Mouse (Mus musculus): ENCODE measurements around the gene Tpm1.

The Tpm1 gene

GRCm38 (mm10) chr9:67046881-67047605, 2.2 kb downstream of the Tpm1 start:
- no peak for DNase-seq (ENCODE audit: low read depth, low spot score)

- no peak for DNase-seq (ENCODE audit: low read depth, low spot score)
Observed at GRCm38 (mm10) chr9:67045966-67046602, 3.1 kb downstream of the Tpm1 start.

DNA sequence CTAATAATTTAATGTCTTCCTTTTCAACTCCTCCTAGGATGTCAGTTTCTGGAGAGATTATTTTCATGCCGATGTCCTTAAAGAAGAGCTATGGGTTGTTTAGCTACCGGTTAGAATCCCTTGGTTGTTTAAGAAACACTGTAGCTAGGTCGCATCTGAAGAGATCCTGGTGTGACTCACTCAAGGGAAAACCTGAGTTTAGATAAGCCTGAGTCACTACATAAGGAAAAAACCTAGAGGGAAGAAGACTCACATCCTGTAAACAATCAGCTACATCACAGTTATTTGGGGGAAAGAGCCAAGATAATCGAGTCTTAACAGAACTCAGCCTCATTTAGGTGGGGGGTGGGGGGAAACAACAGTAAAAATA, 3.9 kb downstream of the Tpm1 start:
- DNase-seq (ENCODE audit: low read depth, low spot score): no peak

- peak; percentile 70 for DNase-seq (ENCODE audit: low read depth, low spot score)
Observed at GRCm38 (mm10) chr9:67044551-67045305, 4.5 kb downstream of the Tpm1 start.

GRCm38 (mm10) chr9:67043231-67044199, 5.7 kb downstream of the Tpm1 start:
- peak; percentile 99 for DNase-seq (ENCODE audit: low read depth, low spot score)

DNA sequence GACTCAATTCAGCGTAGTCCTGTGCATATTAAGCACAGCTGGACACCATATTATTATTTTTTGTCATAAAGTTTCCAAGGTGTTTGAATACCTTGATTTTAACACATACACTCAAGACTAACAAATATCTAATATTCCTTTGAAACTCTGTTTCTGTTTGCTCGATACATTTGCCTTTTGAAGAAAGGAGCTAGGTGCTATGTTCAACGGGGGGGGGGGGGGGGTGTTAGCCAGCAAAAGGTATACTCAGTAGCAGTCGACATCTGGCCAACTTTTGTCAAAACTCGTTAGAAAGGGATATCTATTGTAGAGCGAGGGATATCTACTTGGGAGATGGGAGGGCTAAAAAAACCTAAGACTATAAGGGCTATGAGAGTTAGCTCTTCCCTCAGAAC, 6.4 kb downstream of the Tpm1 start:
- no peak for DNase-seq (ENCODE audit: low read depth, low spot score)

DNA sequence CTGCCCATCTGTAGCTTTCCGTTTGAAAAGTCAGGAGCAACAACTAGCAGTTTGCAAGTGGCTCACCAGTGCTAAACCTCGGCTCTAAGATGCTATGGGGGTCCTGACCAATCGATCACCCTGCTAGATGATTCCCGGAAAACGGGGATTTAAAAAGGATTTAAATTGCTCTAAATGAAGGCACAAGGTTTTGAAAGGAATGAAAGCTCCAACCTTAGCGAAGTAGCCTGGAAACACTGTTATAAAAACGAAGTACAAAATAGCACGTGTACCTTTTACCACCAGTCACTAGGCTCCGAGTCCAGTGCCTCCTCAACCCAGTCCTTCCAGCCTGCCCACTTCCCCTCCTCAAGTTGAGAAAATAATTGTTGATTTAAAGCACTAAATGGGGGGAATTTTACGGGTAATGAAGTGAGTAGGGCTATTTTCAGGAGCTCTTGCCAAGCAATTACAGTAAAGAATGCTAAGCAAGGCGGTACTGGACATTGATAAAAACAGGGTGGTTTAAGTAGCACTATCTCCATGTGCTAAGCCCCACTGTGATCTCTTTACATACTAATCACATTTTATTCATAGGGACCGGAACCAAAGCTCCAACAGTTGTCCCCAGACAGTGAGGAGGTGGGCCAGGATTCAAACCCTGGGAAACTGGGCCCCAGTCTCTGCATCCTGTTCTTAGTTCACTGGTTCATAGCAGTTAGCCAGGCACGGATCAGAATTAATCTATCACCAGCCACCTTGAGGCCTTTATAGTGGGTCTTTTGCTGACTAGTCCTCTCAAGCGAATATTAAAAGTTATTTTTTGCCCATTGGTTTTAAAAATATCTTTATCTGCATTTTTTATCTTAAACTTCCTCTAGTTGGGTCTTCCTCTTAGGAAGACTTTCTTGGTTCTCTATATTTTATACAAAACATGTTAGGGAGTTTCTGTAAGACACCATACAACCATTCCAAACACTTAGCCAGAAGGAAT, 7.1 kb downstream of the Tpm1 start:
- DNase-seq (ENCODE audit: low read depth, low spot score): no peak

GRCm38 (mm10) chr9:67040963-67041839, 8.0 kb downstream of the Tpm1 start:
- DNase-seq (ENCODE audit: low read depth, low spot score): peak; percentile 20

DNA sequence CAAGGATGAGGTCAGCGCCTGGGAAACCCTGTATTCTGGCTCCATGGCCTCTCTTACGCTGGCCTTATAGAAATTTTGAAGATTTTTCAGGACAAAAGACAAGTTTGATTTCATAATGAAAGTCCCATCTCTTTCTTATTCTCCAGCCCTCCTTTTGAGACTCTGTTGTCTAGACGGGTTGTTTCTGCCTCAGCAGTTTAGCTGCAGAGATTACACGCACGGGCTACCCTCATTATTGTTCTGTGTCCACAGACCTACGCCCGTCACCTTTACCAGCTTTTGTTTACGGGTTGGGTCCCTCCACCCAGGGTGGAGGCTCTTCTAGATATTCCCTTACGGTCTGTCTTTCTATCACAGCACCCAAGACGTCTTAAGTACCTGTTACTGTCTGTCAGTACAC, 9.3 kb downstream of the Tpm1 start:
- DNase-seq (ENCODE audit: low read depth, low spot score): no peak

GRCm38 (mm10) chr9:67038686-67039085, 10.5 kb downstream of the Tpm1 start:
- no peak for DNase-seq (ENCODE audit: low read depth, low spot score)

DNA sequence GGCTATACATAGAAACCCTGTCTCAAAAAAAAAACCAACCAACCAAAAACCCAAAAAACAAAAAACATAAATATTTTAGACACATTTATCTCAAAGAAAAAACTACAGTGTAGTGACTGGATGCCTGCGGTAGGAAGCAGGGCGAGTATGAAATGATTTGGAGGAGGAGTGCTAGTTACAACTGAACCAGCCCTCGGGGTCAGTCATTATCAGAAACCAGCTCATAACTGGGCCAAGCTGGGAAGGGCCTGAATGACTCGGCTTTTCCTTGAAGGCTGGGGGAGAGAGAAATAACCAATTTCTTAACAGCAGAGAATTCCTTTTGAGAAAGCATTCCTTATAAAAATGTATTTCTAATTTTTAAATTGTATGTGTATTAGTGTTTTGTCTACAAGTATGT, 11.5 kb downstream of the Tpm1 start:
- DNase-seq (ENCODE audit: low read depth, low spot score): no peak

- no peak for DNase-seq (ENCODE audit: low read depth, low spot score)
Observed at GRCm38 (mm10) chr9:67036527-67037118, 12.6 kb downstream of the Tpm1 start.

GRCm38 (mm10) chr9:67035957-67036451, 13.2 kb downstream of the Tpm1 start:
- DNase-seq (ENCODE audit: low read depth, low spot score): peak; percentile 86

- DNase-seq (ENCODE audit: low read depth, low spot score): no peak
Observed at GRCm38 (mm10) chr9:67034677-67035076, 14.5 kb downstream of the Tpm1 start.

- DNase-seq (ENCODE audit: low read depth, low spot score): no peak
Observed at GRCm38 (mm10) chr9:67033016-67033415, 16.2 kb downstream of the Tpm1 start.

GRCm38 (mm10) chr9:67032611-67033010, 16.6 kb downstream of the Tpm1 start:
- DNase-seq (ENCODE audit: low read depth, low spot score): no peak

- DNase-seq (ENCODE audit: low read depth, low spot score): no peak
Observed at GRCm38 (mm10) chr9:67029518-67029917, 19.7 kb downstream of the Tpm1 start.

DNA sequence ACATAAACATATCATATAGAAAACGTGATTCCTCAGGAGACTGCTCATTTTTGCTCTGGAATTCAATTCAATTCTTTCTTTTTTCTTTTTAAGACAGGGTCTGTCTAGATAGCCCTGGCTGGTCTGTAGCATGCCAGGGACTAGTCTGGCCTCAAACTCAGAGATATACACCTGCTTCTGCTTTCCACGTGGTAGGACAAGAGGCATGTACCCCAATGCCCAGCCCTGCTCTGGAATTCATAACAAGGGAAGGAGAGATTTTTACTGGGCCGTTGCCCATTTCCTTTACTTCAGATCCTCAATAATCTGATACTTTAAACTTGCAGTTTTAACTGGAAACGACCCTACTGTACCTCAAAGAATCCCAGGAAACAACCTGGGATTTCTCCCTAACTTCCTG, 20.3 kb downstream of the Tpm1 start:
- no peak for DNase-seq (ENCODE audit: low read depth, low spot score)

All from A20 (cell line).